7 mouse cellular contexts compared by ENCODE assay signal in the genomic region with DNA sequence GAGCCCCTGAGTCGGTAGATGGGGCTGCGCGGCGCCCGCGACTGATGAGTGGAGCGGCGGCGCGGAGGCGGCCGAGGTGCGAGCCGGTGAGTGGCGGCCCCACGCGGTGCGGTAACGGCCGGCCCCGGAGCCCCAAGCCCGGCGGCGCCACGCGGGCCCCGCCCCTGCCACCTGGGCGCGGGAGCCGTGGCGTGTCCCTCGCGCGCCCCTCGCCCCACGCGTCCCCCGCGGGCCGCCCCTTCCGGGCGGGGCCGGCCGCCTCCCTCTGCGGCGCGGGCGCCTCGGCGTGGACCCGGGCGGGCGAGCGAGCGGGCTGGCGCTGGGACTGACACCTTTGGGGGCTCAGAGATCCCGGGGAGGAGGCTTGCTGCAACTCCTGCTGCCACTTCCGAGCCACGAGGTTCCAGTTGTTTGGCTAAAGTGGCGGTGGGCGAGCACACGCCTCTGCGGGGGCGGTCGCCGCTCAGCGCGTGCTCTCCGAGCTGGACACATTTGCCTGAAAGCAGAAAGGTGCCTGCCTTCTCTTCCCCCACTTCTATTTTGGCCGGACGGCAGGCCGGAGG. TPM values are rescaled to one million over a fixed set of nuclear protein-coding genes. Genes with fewer than 3 reads are reported as not detected.
A peak's percentile ranks its signal among the peaks of the same experiment; 100 is the strongest.
DNase-seq lines count a peak whose midpoint lies in the region; ATAC-seq and TF ChIP-seq lines count a peak whose summit lies in the region.

No protein-coding gene starts in this region.

- no peak; the same call in 1 of the 2 replicates for TF ChIP-seq POLR2A in small intestine, adult 2 months (IDR thresholded peaks at IDR 0.05; ENCODE audit: low read depth, low read length)

- peak overlapping the region; percentile 68 for H3K27ac ChIP-seq in heart, embryonic 12.5 days (ENCODE audit: poor library complexity, severe bottlenecking)
- H3K27ac ChIP-seq in midbrain, embryonic 10.5 days (replicated peaks), result peak overlapping the region; percentile 95
- H3K27ac ChIP-seq in small intestine, adult 2 months (ENCODE audit: insufficient read depth, low read depth, low read length), result peak overlapping the region; percentile 40; the same call in 1 of the 2 replicates

- no peaks in the 10 kb centered on the region for H3K9me3 ChIP-seq in heart, embryonic 12.5 days (replicated peaks)
- H3K9me3 ChIP-seq in midbrain, embryonic 10.5 days (replicated peaks), result no peaks in the 10 kb centered on the region

- intact Hi-C loops in left cerebral cortex, postnatal 4 days (cut with DNase I), result loop anchor here (5.0 to 10.0 kb wide), 3 partner anchors 184 to 588 kb away; no protein-coding TSS in a partner anchor

- 2% methylated on average over 66 of the region's 72 CpGs for WGBS in heart, embryonic 12.5 days
- under 1% methylated on average over 67 of the region's 72 CpGs for WGBS in midbrain, embryonic 10.5 days
- under 1% methylated on average over 70 of the region's 72 CpGs for WGBS in small intestine, adult 2 months

- H3K27me3 ChIP-seq in heart, embryonic 12.5 days (replicated peaks), result peaks cover 4% of the 10 kb centered on the region
- H3K27me3 ChIP-seq in midbrain, embryonic 10.5 days (ENCODE audit: low read depth, poor library complexity, severe bottlenecking), result peaks cover 11% of the 10 kb centered on the region
- 0 out of 2 replicates have a peak, but pooled peaks cover 6% of the 10 kb centered on the region for H3K27me3 ChIP-seq in small intestine, adult 2 months (ENCODE audit: control insufficient read depth, insufficient read depth, low read length)

- TF ChIP-seq CTCF in small intestine, adult 2 months (IDR thresholded peaks at IDR 0.05; ENCODE audit: extremely low read depth, insufficient read length, insufficient replicate concordance, low read depth, low read length), result no peak

- peak; percentile 86 for DNase-seq in A20 (ENCODE audit: low read depth, low spot score)
- DNase-seq in CD8-positive naive resting alpha-beta T cell, adult 2 months (ENCODE audit: low read depth in 2 of 2, low spot score in 2 of 2), result peak; percentile 33 to 37
- DNase-seq in embryo, embryonic 10 days (ENCODE audit: low spot score), result peak; percentile 76
- peak; percentile 29 for DNase-seq in left cerebral cortex, postnatal 4 days
- peak; percentile 64 for DNase-seq in midbrain, embryonic 10.5 days (ENCODE audit: low spot score)

- peak overlapping the region; percentile 84 for H3K4me2 ChIP-seq in heart, embryonic 12.5 days

- peak; percentile 77 for ATAC-seq in heart, embryonic 12.5 days (ENCODE audit: insufficient number of reproducible peaks, low FRiP score)

- H3K4me3 ChIP-seq in heart, embryonic 12.5 days, result peak overlapping the region; percentile 70
- H3K4me3 ChIP-seq in midbrain, embryonic 10.5 days, result peak overlapping the region; percentile 83
- H3K4me3 ChIP-seq in small intestine, adult 2 months (ENCODE audit: low read depth, low read length), result peak overlapping the region; percentile 97

- H3K9ac ChIP-seq in heart, embryonic 12.5 days, result peak overlapping the region; percentile 90

- peaks cover 11% of the 10 kb centered on the region for H3K4me1 ChIP-seq in heart, embryonic 12.5 days (replicated peaks)
- peaks cover 32% of the 10 kb centered on the region for H3K4me1 ChIP-seq in midbrain, embryonic 10.5 days
- H3K4me1 ChIP-seq in small intestine, adult 2 months (ENCODE audit: control insufficient read depth, insufficient read depth, insufficient read length, low read length), result no peaks in the 10 kb centered on the region

- no peaks in the 10 kb centered on the region for H3K36me3 ChIP-seq in heart, embryonic 12.5 days
- no peaks in the 10 kb centered on the region for H3K36me3 ChIP-seq in midbrain, embryonic 10.5 days
- no peaks in the 10 kb centered on the region for H3K36me3 ChIP-seq in small intestine, adult 2 months (ENCODE audit: control insufficient read depth, insufficient read depth, low read length)

RNA-seq across cellular contexts. Expression of gene Mpp6, which starts 0.4 kb away (rescaled TPM):
- polyA plus RNA-seq in heart, embryonic 12.5 days (2016; fragmentation: Nextera tagmentation; extraction: Ambion mirVana), result 59.6 and 67.5 TPM in 2 replicates
- total RNA-seq in left cerebral cortex, postnatal 4 days (2021), result 100 to 1,000 TPM; 123 to 140 TPM
- polyA plus RNA-seq in midbrain, embryonic 10.5 days (2016; fragmentation: Nextera tagmentation; extraction: Ambion mirVana), result 63.9 and 65.8 TPM in 2 replicates
- polyA plus RNA-seq in small intestine, adult 2 months (2012; rRNA removed), result 1.2 and 3.5 TPM in 2 replicates

Comparison
In these comparisons a context has a peak if more than half of its experiments do, and no peak if none do; other contexts are left out.
1. Peak in every context shown above with its lines: DNase-seq, ATAC-seq, H3K4me3 ChIP-seq and H3K27ac ChIP-seq.
2. DNase-seq: peak in every context shown above with its lines; median percentile 86 in A20; 76 in embryo, embryonic 10 days; 64 in midbrain, embryonic 10.5 days; 35 in CD8-positive naive resting alpha-beta T cell, adult 2 months; 29 in left cerebral cortex, postnatal 4 days.
3. H3K27ac ChIP-seq: peak in every context shown above with its lines; median percentile 95 in midbrain, embryonic 10.5 days; 68 in heart, embryonic 12.5 days; 40 in small intestine, adult 2 months.
4. RNA of gene Mpp6, which starts 0.4 kb away (polyA plus RNA-seq): 63.9 to 65.8 TPM in midbrain, embryonic 10.5 days and 59.6 to 67.5 TPM in heart, embryonic 12.5 days; 1.2 to 3.5 TPM in small intestine, adult 2 months; every median in the first group is over 10 times any median in the second.